Mouse (Mus musculus) lung, postnatal 0 days (tissue): ENCODE data around the gene Tpp1. TPM values are rescaled to one million over a fixed set of nuclear protein-coding genes. Genes with fewer than 3 reads are reported as not detected.

Experiments
- ATAC-seq: fragments of 200-750 bp; cut with Nextera tagmentation; 2 replicates; pipeline ENCODE4 v1.8.0; 2017; ENCODE audit warnings: moderate library complexity
- DNase-seq: peaks from one replicate; pipeline ENCODE4 v3.0.0-alpha.2; 2016; ENCODE audit warnings: low spot score
- H3K27ac ChIP-seq: fragments of 300-500 bp; sonication (generic); 2 replicates; pipeline ENCODE4 v1.5.1; 2014; ENCODE audit warnings: antibody characterized with exemption, mild to moderate bottlenecking, low read length, mixed read lengths
- H3K27me3 ChIP-seq: fragments of 300-500 bp; sonication (generic); replicated peaks from 2 replicates; pipeline ENCODE4 v1.6.1; 2014; ENCODE audit warnings: low read length, mixed read lengths; ENCODE audit not compliant: insufficient read depth
- H3K36me3 ChIP-seq: fragments of 300-500 bp; sonication (generic); 2 replicates; pipeline ENCODE4 v1.6.1; 2014; ENCODE audit warnings: low read length, mixed read lengths; ENCODE audit not compliant: insufficient read depth
- H3K4me1 ChIP-seq: fragments of 300-500 bp; sonication (generic); 2 replicates; pipeline ENCODE4 v1.6.1; 2014; ENCODE audit warnings: antibody characterized with exemption, low read depth, low read length, mixed read lengths; ENCODE audit not compliant: insufficient read depth
- H3K4me2 ChIP-seq: fragments of 300-500 bp; sonication (generic); replicated peaks from 2 replicates; pipeline ENCODE4 v1.6.1; 2014; ENCODE audit warnings: low read depth, mild to moderate bottlenecking, low read length, moderate library complexity, mixed read lengths
- H3K4me3 ChIP-seq: fragments of 300-500 bp; sonication (generic); 2 replicates; pipeline ENCODE4 v1.5.1; 2014; ENCODE audit warnings: low read depth, low read length
- H3K9ac ChIP-seq: fragments of 300-500 bp; sonication (generic); replicated peaks from 2 replicates; pipeline ENCODE4 v1.6.1; 2014; ENCODE audit warnings: low read depth, mild to moderate bottlenecking
- H3K9me3 ChIP-seq: fragments of 300-500 bp; sonication (generic); 2 replicates; pipeline ENCODE4 v1.6.1; 2016; ENCODE audit warnings: low read length, mixed read lengths
- CTCF ChIP-seq: IDR thresholded peaks from 2 replicates; pipeline ENCODE4 v1.5.1; 2016; ENCODE audit warnings: antibody characterized with exemption, mild to moderate bottlenecking
- EP300 ChIP-seq: IDR thresholded peaks from 2 replicates; pipeline ENCODE4 v1.6.1; 2016; ENCODE audit warnings: antibody characterized with exemption, mild to moderate bottlenecking, control low read depth
- WGBS: fragments of 180-500 bp; shearing (Covaris S2); extraction: QIAGEN DNeasy Blood & Tissue Kit; methylation state at CpG from one replicate; pipeline ENCODE4 v1.1.7; 2014; 5-methylcytosine and 5-hydroxymethylcytosine counted together
- polyA plus RNA-seq: library from polyadenylated mRNA; unstranded; fragments of >200 nt; fragmentation: Nextera tagmentation; extraction: Ambion mirVana; gene quantifications from 2 replicates; pipeline ENCODE4 v1.2.1, GENCODE M21; 2015

Gene Tpp1
- polyA plus RNA-seq, 1 experiment from 2014 or later, result 107 TPM

- ATAC-seq (no peak), DNase-seq (peak; percentile 11)
Measured at GRCm38 (mm10) chr7:105740851-105741250, 11.2 kb downstream of the Tpp1 start.

DNA sequence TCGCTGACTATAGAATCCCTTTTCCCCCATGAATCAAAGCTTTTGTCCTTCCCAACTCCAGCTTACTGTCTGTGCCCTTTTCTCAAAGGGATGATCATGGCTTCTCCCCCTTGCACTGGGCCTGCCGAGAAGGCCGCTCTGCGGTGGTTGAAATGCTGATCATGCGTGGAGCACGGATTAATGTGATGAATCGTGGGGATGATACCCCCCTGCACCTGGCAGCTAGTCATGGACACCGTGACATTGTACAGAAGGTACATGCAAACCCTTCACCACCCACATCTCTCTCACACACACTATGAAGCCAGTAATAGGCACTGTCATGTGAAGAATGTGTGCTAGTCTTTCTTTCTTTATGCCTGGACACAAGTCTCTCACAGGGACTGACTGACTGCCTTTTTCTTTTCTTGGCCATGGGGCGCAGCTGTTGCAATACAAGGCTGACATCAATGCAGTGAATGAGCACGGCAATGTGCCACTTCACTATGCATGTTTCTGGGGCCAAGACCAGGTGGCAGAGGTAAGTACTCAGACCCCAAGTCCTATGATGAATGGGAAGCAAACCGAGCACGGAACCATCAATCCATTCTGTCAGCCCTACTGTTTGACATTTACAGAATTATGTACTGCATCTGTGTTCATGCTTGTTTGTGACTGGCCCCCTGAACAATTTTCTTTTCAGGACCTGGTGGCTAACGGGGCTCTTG is 11.8 kb downstream of the Tpp1 start:
- Histone ChIP-seq H3K36me3 (peaks cover 32% of the 10 kb centered on the region; the same call in 1 of the 2 replicates), H3K9ac (no peak overlapping the region), H3K4me2 (no peak overlapping the region), H3K27me3 (no peaks in the 10 kb centered on the region), H3K9me3 (no peaks in the 10 kb centered on the region), H3K4me1 (peaks cover 10% of the 10 kb centered on the region; the same call in 1 of the 2 replicates), H3K27ac (no peak overlapping the region), H3K4me3 (no peak overlapping the region)
- DNase-seq, result no peak
- WGBS, result 87% methylated on average over 13 of the region's 13 CpGs
- TF ChIP-seq CTCF (no peak), EP300 (no peak)
- ATAC-seq, result no peak

More at GRCm38 (mm10) chr7:105740851-105741250, 11.2 kb downstream of the Tpp1 start:
- no peak overlapping the region for H3K27ac ChIP-seq
- no peak overlapping the region for H3K9ac ChIP-seq
- peaks cover 10% of the 10 kb centered on the region; the same call in 1 of the 2 replicates for H3K4me1 ChIP-seq
- no peaks in the 10 kb centered on the region for H3K9me3 ChIP-seq
- no peaks in the 10 kb centered on the region for H3K27me3 ChIP-seq
- H3K4me2 ChIP-seq, result no peak overlapping the region
- no peak overlapping the region for H3K4me3 ChIP-seq
- TF ChIP-seq CTCF (no peak), EP300 (no peak)
- WGBS, result 68% methylated on average over 6 of the region's 6 CpGs
- peaks cover 32% of the 10 kb centered on the region; the same call in 1 of the 2 replicates for H3K36me3 ChIP-seq

- Histone ChIP-seq H3K36me3 (peaks cover 34% of the 10 kb centered on the region), H3K27me3 (no peaks in the 10 kb centered on the region), H3K4me2 (peak overlapping the region; percentile 87), H3K4me1 (peaks cover 10% of the 10 kb centered on the region; the same call in 1 of the 2 replicates), H3K9ac (peak overlapping the region; percentile 48), H3K9me3 (no peaks in the 10 kb centered on the region), H3K4me3 (peak overlapping the region; percentile 88), H3K27ac (peak overlapping the region; percentile 97)
- peak; percentile 72 for ATAC-seq
- TF ChIP-seq EP300, result peak; percentile 51
- TF ChIP-seq CTCF, result no peak; the same call in 1 of the 2 replicates
- WGBS, result 5% methylated on average over 3 of the region's 3 CpGs
- DNase-seq, result peak; percentile 97
Measured at GRCm38 (mm10) chr7:105738948-105739347, 13.1 kb downstream of the Tpp1 start.

- no peak for ATAC-seq
Measured at GRCm38 (mm10) chr7:105738286-105738685, 13.7 kb downstream of the Tpp1 start.

GRCm38 (mm10) chr7:105737648-105738047 is 14.4 kb downstream of the Tpp1 start:
- TF ChIP-seq EP300 (no peak), CTCF (no peak)
- no peaks in the 10 kb centered on the region for H3K27me3 ChIP-seq
- peaks cover 10% of the 10 kb centered on the region; the same call in 1 of the 2 replicates for H3K4me1 ChIP-seq
- peak overlapping the region; percentile 87 for H3K4me2 ChIP-seq
- peak overlapping the region; percentile 97 for H3K9ac ChIP-seq
- peak overlapping the region; percentile 88 for H3K4me3 ChIP-seq
- DNase-seq, result peak; percentile 16
- H3K36me3 ChIP-seq, result peaks cover 47% of the 10 kb centered on the region
- peak overlapping the region; percentile 97 for H3K27ac ChIP-seq
- no peaks in the 10 kb centered on the region for H3K9me3 ChIP-seq
- WGBS, result 14% methylated on average over 3 of the region's 3 CpGs
- ATAC-seq, result no peak

More at GRCm38 (mm10) chr7:105738286-105738685, 13.7 kb downstream of the Tpp1 start:
- Histone ChIP-seq H3K4me1 (peaks cover 10% of the 10 kb centered on the region; the same call in 1 of the 2 replicates), H3K9ac (peak overlapping the region; percentile 97; the same call in 1 of the 2 replicates), H3K27me3 (no peaks in the 10 kb centered on the region), H3K9me3 (no peaks in the 10 kb centered on the region), H3K4me2 (peak overlapping the region; percentile 87), H3K27ac (peak overlapping the region; percentile 97), H3K36me3 (peaks cover 41% of the 10 kb centered on the region), H3K4me3 (peak overlapping the region; percentile 88)
- no peak for DNase-seq
- TF ChIP-seq CTCF (no peak), EP300 (no peak)
- 54% methylated on average over 2 of the region's 2 CpGs for WGBS

GRCm38 (mm10) chr7:105736911-105737521 is 15.0 kb downstream of the Tpp1 start, which contains the start of gene Rrp8:
Gene Rrp8 (minus strand): TSS chr7:105737385.
- Histone ChIP-seq H3K36me3 (peaks cover 46% of the 10 kb centered on the region), H3K4me2 (peak within 1 kb of the TSS; percentile 87), H3K9me3 (no peaks in the 10 kb centered on the region), H3K27me3 (no peaks in the 10 kb centered on the region), H3K9ac (peak within 1 kb of the TSS; percentile 97), H3K4me1 (peaks cover 10% of the 10 kb centered on the region; the same call in 1 of the 2 replicates), H3K27ac (peak within 1 kb of the TSS; percentile 97), H3K4me3 (peak within 1 kb of the TSS; percentile 88)
- TF ChIP-seq CTCF (no peak), EP300 (no peak; the same call in 1 of the 2 replicates)
- peak; percentile 78 for DNase-seq
- no peak; the same call in 1 of the 2 replicates for ATAC-seq
- WGBS, result under 1% methylated on average over 29 of the region's 30 CpGs
